Mouse (Mus musculus): ENCODE data around the gene BC055324. TPM values are rescaled to one million over a fixed set of nuclear protein-coding genes. Genes with fewer than 3 reads are reported as not detected.

Gene BC055324
- total RNA-seq, 2 experiments from 2014 or later = 1.1 to 1.4 TPM

DNA sequence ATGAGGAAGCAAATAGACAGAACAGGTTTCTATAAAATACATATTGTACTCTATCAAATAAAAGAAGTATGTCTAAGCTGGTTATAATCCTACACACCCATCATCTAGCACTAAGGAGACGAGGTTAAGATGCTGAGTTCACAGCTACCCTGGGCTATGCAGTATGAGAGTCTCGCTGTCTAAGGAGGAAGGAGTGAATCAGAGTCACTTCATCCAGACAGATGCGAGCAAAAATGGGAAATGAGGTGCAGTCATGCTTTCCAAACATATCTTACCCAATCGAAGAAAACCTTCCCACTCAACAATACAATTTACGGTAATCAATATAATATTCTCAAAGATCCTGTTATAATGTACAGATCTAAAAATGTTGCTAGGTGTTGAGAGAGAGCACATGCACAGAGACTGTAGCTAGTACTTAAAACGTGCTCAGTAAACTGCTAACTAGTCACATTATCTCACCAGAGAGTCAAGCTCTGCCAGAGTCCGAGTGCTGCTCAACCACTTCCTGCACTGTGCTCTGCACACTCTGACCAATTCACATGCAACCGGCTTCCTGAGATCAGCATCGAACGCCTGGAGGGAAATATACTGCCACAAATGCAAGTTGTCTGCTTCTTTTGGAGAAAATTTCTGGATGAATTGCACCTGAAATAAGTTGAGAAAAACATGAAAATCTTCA, 30.4 kb downstream of the BC055324 start:
- no peak for DNase-seq (ENCODE audit: low spot score in 2 of 2)
- intact Hi-C loops (cut with DNase I) = no loop called here

DNA sequence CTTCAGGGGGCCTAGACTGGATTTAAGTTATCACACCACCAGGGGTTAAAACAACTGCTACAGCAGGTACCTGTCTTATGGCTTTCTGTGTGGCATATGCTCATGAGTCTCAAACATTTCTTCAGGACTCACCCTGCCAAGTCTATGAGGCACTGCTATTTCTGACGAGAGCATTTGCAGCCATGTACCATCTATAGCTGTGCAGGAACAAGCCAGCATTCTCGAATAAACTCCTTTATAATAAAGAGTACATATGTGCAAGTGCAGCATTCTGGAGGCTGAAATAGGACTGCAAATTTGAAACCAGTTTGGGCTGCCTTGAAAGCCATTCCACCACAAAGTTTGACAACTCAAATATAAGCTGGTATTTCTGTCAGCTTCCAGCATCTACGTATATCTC, 36.6 kb downstream of the BC055324 start:
- intact Hi-C loops (cut with DNase I) = no loop called here
- DNase-seq (ENCODE audit: low spot score in 2 of 2) = peak; percentile 18 to 76

DNA sequence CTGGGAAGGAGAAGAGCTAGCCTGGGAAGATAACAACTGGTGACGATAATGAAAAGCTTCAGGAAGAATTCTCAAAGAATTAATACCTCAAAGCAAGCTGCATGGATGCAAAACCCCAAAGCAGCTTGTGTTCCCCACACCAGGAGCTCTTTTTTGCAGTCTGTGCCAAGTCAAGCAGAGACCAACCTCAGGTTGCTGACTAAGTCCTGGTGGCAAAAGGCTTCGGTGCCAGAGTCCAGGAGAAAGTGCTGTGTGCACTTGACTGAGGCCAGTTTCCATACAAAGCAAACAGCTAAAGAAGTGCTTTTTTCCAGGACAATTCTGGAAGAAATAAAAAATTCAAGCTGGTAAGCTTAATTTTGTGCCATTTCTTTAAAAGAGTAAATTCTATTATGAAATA, 41.2 kb downstream of the BC055324 start:
- no peak for DNase-seq (ENCODE audit: low spot score in 2 of 2)
- intact Hi-C loops (cut with DNase I) = no loop called here

DNA sequence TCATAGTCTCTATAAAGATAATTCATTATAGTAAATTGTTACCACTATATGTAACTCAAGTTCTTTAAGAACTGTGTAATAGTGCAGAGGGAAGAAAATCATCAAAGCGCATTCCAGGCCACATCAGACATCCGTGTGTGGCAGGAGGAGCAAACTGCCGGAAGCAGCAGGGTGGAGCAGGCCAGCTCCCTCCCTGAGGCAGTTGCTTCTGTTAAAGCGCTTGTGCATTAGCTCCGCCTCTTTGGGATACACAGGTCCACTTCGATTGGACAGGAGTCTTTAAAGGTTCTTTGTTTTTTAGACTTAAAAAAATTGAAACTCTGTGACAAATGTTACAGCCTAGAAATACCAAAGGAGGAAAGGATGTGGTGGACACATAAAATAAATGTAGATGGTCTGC, 52.5 kb downstream of the BC055324 start:
- DNase-seq (ENCODE audit: low spot score in 2 of 2) = no peak
- intact Hi-C loops (cut with DNase I) = no loop called here

DNA sequence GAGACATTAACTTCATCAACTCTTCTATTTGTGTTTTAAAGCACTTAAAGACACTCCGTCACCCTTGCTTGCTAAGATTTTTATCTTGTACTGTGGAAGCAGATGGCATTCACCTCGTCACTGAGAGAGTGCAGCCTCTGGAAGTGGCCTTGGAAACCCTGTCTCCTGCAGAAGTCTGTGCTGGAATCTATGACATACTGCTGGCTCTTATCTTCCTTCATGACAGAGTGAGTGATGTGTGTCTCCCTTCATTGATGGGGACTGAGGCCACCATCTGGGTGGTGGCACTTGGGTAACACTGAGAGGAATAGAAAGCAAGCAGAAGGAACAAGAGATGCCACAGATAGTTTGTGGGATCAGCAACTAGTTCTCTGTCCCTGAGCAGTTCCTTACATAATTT, 60.0 kb downstream of the BC055324 start:
- intact Hi-C loops (cut with DNase I) = no loop called here
- DNase-seq (ENCODE audit: low spot score in 2 of 2) = no peak

DNA sequence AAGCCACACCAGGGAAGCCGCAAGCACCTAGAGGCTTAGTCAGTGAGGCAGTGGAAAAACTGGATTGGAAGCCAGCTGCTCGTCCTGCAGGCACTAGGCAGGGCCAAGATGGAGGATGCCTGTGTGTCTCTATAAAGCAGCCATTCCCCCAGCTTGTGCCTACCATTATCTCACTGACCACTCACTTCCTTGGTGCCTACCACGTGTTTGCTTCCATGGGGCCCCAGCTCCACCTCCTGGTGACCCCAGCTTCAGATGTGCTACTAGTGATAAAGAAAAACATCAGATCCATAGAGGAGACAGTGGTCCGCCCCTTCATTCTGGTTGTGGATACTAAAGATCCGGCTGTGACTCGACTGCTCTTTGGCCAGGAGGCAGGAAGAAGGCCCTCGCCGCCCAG, 62.8 kb downstream of the BC055324 start:
- DNase-seq (ENCODE audit: low spot score in 2 of 2) = no peak
- intact Hi-C loops (cut with DNase I) = no loop called here

DNA sequence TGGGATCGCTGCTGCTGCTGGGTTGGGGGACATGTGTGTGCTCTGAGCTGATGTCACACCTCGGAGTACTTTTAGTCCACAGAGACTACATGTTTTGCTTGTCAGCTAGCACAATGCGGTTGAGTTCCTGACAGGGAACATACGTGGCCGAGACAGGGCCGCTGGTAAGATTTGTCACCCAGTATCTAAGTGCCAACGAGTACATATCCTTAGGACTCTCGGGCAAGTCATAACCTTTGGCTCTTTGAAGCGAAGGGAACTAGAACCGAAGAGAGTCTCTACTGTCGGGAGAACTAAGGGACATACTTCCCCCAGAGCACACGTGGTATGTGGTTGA, 64.2 kb downstream of the BC055324 start:
- intact Hi-C loops (cut with DNase I) = no loop called here
- no peak for DNase-seq (ENCODE audit: low spot score in 2 of 2)

DNA sequence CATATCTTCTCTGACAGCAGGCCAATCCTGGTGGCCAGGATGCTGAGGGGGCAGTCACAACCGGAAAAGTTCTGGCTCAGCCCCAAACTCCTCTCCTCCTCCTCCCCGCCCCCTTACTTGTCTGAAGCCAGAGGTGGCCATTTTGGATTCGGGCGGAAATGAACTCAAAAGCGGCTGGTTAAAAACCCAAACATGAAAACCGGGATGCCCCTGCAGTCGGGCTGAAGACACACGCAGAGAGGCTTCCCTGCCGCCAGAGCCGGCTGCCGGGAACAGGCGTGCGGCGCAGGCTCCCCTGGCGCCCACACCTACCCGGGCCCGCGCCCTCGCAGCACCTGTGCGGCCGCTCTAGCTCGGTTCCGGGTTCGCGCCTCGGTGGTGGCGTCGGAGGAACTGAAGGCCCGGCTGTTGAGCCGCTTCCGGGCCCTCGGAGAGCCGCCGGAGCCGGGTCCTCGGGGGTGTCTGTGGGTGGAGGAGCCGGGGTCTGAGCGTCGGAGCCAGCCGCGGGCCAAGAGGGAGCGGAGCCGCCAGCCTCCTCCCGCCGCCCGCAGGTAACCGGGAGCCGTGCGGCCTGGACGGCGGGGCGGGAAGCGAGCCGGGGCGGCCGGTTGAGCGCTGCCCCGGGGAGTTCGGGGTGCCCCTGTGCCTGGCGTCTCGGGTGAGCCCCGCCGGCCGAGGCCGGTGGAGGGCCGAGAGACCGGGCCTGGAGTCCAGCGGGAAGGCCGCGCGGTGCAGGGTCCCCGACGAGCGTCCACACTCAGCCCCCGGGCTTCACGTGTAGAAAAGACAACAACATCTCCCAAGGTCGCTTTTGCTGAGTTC, 64.7 kb downstream of the BC055324 start:
- peak; percentile 91 to 93 for DNase-seq (ENCODE audit: low spot score in 2 of 2)
- intact Hi-C loops (cut with DNase I) = loop anchor here (2.0 kb wide), 1 partner anchor 65 kb away; the partner anchor contains the start of genes BC055324 and Mettl18

DNA sequence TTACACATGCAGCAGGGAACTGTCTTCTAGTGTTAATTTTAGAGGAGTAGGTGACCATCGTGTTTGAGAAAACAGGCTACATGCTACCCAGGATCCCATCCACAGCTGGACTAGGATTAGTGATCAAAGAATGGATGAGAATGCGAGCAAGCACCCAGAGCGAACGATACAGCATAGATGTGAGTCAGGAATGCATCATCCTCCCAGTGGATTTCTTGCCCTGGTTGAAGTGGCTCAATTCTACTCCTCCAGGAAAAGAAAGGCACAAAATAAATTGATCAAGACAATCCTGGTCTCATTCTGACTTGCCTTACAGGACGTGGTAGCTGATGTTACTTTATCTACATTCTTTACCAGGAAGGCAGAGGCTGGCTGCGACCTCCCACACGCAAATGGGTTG, 65.8 kb downstream of the BC055324 start, which contains the start of gene Scyl3:
Gene Scyl3, plus strand, starts transcription at position 255 of the 400 bp plus-strand sequence.
- intact Hi-C loops (cut with DNase I) = loop anchor here (2.0 kb wide), 1 partner anchor 66 kb away; the partner anchor contains the start of genes BC055324 and Mettl18
- peak; percentile 23 to 40 for DNase-seq (ENCODE audit: low spot score in 2 of 2)

DNA sequence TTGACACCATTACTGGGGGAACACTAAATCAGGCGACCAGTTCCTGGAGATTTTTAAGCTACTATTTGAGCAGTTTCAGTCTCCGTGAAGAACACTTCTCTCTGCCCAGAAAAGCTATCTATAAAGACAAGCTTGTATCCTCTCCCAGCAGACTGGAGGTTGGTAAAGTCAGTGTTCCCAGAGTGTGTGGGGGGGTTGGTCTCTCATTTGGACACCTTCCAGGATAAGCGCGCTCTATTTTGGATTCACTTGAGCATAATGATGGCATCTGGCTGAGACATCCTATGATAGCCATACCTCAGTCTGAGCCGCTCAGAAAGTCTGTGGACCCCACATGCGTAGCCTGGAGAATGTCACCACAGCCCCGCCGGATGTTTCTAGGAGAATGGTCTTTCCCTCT, 70.5 kb downstream of the BC055324 start:
- intact Hi-C loops (cut with DNase I) = no loop called here
- DNase-seq (ENCODE audit: low spot score in 2 of 2) = peak; percentile 12 to 80

DNA sequence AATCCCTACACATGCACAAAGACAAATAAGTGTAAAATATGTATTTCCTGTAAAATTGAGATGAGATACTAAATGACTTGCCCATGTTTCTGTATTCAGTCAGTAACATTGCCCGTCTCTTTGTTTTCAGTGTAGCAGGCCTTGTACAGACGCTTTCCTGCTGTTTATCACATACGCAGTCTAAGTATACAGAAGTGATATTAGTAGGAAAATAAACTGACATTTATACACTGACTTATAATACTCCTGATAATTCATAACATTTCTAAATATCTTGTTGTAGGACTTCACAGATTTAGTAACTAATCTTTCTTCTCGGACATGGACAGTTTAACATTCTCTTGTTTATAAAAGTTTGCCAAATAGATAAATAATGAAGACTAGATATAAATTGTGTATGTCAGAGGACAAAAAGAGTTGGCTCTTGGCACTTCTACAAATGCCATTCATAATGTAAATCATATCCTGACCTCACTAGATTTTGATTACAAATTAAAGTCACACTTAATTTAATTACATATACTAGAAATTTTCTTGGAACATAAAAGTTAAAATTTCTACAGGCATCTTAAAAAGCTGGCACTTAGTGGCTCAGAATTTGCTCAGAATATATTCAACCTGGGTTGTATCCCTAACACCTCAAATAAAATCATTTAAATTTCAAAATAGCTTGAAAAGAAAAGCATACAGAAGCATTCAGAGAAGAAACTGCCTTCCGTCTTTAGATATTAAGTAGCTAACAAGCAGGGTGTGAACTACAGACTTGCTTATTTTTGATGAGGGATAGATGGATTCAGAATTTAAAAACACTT, 77.0 kb downstream of the BC055324 start:
- intact Hi-C loops (cut with DNase I) = no loop called here
- no peak for DNase-seq (ENCODE audit: low spot score in 2 of 2)

DNA sequence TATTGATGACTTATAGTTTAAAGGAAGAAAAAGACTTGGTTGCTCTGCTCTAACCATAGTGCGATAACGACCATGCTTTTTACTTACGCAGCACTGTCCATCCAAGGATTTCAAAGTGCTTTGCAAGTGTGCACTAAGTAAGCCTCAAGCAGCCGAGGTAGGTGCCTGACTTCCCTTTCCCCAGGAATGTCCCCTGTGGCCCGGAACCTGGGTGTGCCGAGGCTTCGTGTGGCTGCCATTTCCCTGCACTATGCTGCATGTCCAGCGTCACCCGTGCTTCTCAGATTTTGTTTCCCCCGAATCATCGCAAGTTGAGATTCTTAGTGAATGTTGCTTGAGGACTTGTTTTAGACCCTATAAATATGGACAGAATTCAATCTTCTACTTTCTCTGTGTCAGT, 82.6 kb downstream of the BC055324 start:
- no peak for DNase-seq (ENCODE audit: low spot score in 2 of 2)
- intact Hi-C loops (cut with DNase I) = loop anchor here (1.0 to 2.0 kb wide), 3 partner anchors 78 to 823 kb away; no protein-coding TSS in a partner anchor

DNA sequence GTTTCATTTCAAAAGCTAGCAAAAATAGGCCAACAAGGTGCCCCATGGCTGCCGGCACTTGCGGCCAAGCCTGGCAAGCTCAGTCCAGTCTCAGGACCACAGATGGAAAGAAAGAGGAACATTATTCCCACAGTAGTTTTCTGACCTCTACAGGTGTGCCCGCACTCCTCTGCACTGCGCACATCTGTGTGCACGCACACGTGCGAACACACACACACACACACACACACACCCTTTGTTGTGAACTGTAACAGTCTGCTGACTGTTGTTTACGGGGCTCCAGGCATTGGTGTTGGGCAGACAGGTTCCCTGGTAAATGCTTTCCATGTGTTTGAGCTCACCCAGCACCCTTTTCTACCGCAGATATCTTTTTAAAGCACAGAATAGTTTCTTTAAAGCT, 83.8 kb downstream of the BC055324 start:
- DNase-seq (ENCODE audit: low spot score in 2 of 2) = no peak
- intact Hi-C loops (cut with DNase I) = loop anchor here (1.0 to 2.0 kb wide), 3 partner anchors 76 to 822 kb away; no protein-coding TSS in a partner anchor

DNA sequence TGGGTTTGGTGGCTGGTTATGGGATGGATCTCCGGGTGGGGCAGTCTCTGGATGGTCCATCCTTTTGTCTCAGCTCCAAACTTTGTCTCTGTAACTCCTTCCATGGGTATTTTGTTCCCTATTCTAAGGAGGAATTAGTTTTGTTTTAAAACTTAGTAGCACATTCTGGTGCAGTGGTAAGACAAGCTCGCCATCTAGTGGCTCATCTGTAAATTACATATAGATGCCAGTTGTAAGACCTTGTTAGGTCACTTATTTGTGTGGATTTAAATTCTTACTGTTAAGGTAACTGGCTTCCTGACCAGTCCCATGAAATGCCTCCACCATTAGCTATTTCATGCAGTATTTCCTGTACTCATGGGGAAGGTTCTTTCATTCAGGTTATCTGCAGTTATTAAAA, 84.3 kb downstream of the BC055324 start:
- peak; percentile 45 to 46 for DNase-seq (ENCODE audit: low spot score in 2 of 2)
- intact Hi-C loops (cut with DNase I) = loop anchor here (2.0 kb wide), 2 partner anchors 760 to 822 kb away; no protein-coding TSS in a partner anchor

DNA sequence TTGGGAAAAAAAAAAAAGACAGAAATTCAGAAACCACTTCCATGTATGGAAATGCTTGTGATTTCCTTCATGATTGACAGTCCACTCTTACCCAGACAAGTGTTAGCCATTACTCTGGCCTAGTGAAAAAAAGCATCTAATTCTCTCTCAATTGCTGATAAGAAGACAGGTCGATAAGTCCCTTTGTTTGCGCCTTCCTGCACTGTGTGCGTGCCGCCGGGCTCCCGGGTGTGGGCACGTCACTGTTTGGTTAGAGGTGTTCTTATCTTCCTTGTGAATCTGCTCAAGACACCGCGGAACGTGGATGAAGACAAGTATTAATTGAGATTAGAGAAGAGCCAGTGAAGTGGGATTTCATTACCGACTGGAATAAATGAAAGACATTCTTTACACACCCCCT, 86.2 kb downstream of the BC055324 start:
- intact Hi-C loops (cut with DNase I) = no loop called here
- DNase-seq (ENCODE audit: low spot score in 2 of 2) = no peak

DNA sequence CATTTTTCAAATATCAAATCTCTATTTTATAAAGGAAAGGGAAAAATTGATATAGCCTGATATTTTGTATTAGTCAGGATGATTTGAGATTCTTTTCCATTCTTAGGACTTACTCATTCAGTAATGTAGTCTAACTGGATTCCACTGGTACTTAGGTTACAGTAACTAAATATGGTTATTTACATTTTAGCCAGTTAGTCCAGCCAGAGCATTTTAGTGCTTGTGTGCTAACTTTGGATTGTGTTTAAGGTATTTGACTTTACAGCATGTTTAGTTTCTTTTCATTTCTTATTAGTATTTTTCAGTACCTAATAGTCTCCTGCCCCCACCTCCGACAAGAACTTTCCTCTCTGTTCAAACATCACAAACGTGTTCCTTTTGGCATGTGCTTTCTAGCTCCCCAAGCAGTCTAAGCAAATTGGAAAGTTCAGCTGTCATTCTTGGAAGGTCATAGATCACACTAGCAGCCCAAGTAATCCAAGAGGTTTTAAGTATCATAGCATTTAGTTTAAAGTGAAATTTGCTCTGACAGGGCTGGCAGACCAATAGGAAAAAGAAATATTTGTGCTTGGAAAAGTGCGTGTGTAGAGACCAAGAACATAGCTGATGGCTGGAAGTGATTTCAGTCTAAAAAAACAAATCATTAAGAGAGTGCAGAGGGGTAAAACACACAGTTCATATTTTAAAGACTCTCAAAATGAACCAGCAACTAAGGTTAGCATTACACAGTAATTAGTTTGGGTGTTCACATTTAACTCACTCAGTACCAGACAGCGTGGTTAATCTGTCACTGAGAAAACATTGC, 87.4 kb downstream of the BC055324 start:
- intact Hi-C loops (cut with DNase I) = no loop called here
- no peak for DNase-seq (ENCODE audit: low spot score in 2 of 2)

DNA sequence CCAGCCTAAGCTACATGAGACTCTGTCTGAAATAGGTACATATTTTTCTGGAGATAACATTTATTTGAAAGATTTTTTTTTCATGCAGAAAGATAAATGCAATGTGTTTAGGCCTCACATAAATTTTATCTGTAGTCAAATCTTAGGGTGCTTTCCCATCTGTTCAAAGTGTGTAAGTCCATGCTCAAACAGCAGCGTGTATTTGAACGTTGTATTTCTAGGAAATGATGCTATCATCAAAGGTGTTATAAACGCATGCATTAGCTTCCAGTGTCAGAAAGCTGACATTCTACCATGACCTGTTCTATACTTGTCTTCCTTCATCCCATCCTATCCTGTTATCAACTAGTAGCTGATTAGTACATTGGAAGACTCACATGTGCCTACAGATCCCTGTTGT, 91.2 kb downstream of the BC055324 start:
- intact Hi-C loops (cut with DNase I) = no loop called here
- DNase-seq (ENCODE audit: low spot score in 2 of 2) = no peak

DNA sequence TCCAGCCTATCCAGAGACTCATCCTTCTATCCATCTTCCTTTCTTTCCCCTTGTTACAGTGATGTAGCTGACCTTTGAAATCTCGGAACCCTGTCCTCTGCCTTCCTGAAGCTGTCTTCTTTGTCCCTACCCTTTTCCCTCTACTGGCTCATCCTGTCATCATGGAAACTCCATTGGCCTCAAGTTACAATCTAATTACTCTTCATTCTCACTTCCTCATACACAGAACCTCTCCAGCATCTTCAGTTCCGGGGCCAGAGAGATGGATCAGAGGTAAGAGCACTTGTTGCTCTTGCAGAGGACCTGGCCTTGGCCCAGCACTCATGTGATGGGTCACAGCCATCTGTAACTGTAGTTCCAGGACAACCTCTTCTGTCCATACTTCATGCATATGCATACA, 94.4 kb downstream of the BC055324 start:
- intact Hi-C loops (cut with DNase I) = no loop called here
- DNase-seq (ENCODE audit: low spot score in 2 of 2) = no peak

DNA sequence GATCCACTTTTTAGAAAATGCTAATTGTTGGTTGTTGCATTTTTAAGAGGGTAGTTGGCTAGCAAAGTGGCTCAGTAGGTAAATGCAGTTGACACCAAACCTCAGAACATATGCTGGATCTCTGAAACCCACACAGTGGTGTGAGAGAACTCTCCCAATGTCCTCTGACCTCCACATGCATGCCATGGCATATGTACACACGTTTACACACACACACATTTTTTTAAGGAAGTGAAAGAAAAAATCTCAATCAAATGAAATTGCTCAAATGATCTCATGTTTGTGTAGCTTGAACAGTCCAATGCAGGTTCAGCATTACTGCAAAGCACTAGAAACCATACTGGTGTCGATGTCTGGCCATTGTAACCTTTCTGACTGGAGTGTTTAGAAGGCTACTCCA, 95.0 kb downstream of the BC055324 start:
- DNase-seq (ENCODE audit: low spot score in 2 of 2) = no peak
- intact Hi-C loops (cut with DNase I) = no loop called here
